Mouse (Mus musculus) urinary bladder, postnatal 25 days (tissue): ENCODE measurements at regions not wholly inside any gene's neighbourhood (a gene's known extent, or its start where the extent isn't known, plus 50 kb on each side); places are given as distances from the start of the nearest gene placed in this dataset.

Source experiments
- DNase-seq: peaks from one replicate; pipeline ENCODE4 v3.0.0; 2022; ENCODE audit warnings: low spot score

DNA sequence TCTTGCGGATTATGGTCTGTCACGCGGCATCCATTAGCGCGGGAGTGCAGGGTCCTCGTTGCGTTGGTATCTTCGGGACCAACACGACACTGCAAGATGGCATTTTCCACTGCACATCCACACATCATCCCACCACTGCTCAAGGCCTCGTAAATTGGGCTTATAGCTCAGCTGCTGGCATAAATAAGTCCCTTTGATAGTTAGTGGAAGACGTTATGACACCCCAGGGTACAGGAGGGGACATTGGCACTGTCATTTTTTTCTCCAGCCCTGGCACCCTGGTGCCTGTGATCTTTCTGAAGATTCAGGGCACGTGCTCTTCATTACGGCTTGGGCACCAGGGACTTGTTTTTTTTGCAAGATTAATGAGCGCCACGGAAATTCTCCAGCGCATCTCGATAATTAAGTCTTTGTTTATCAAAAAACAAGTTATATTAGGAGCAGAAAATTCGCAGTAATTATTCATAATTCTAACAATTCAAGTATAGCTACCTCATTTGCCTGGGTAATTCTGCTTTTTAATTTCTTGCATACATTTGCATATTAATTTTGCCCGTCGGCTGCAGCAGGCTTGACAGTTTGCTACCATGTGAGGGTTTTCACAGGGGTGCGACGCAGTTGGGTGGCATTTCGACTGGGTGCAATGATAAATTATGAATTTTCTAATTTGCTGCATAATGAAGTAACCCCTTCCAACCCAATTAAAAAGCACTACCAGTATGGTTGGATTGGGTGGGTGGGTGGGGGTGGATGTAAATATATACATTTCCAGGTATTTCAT lies 119.1 kb downstream of the Vrk1 start:
- no peak for DNase-seq

DNA sequence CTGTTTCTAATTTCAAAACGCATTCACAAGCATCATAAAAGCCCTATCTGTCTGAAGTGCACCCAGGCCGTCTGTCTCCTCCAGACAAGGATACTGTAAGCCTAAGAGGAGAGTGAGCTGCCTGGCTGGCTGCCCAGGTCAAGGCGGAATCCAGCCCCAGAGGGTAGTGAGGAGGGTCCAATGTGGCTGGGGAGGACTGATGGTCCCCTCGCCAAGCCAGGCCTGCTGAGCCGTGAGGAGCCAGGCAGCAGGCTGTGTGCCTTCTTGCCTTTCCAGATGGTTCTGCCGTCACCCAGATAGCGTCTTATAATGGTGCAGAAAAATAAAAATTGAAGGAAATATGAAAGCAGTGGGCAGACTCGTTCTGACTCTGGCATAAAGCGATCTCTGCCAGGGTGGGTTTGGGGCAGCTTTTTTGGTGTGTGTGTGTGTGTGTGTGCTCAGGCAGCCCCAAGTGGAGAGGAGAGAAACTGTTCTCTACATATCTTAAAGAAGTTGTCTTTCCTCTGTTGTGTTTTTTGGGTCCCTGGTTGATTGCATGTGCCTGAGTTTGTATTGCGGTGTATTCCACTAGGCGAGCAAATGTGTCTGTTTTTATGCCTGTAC lies 120.1 kb downstream of the Vrk1 start:
- no peak for DNase-seq

DNA sequence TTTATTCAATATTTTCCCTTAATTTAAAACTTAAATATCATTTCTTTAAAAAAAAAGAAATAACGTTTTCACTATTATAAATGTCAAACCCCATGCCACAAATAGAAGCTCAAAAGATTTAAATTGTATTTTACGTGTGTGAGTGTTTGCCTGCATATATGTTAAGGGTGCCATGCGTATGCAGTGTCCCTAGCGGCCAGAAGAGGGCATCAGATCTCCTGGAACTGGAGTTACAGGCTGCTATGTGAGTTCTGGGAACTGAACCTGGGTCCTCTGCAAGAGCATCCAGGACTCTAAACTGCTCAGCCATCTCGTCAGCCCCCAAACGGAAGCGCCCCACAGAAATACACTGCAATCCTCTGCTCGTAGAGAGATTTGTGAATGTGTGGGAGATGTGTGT lies 122.7 kb downstream of the Vrk1 start:
- DNase-seq: no peak

DNA sequence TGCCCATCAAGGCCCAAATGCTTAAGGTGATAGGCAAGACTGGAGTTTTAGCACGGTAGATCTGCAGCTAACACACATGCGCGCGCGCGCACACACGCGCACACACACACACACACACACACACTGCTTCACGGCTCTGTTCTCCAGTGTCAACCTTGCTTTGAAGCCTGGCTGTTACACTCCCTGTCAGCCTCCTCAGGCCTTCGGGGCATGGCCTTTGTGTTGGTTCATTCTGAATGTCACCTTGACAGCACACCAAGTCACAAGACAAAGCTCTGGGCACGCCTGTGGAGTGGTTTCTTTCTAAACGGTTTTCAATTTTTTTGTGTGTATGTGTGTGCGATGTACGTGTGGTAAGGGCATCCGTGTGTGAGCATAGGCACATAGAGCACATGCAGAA lies 128.4 kb downstream of the Vrk1 start:
- DNase-seq: no peak

DNA sequence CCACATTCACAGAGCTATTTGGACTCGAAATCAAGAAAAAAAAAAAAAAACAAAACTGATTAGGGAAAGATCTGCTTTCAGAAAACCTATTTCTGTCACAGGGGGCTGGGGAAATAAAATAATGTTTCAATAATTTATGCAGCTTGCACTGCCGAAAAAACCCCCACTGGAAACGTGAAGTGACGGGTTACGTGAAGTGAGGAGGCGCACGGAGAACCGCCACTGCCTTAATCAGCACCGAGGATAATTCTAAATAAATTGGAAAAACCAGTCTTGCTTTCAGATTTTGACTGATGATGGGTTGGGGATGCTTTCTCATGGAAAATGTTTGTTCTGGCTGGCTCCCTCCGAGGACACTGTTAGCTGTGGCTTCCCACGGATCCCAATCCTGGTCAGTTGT lies 129.5 kb downstream of the Vrk1 start:
- DNase-seq: no peak

DNA sequence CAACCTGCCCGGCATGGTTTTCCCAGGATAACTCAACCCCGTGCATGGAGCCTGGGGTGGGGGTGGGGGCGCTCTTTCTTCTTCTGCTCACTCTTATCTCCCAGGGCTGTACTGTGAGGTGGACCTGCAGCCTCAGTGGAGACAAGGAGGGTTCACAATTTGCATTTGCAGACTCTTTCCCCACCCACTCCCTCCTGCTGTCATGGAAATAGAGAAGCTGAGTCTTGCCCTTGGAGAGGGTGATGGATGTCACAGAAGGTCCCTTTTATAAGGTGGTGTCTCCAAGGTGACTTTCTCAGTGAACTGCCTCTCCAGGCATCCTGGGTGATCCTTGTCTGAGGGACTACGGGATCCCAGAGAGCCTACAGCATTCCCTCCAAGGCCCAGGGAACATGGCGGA lies 129.9 kb downstream of the Vrk1 start:
- no peak for DNase-seq

DNA sequence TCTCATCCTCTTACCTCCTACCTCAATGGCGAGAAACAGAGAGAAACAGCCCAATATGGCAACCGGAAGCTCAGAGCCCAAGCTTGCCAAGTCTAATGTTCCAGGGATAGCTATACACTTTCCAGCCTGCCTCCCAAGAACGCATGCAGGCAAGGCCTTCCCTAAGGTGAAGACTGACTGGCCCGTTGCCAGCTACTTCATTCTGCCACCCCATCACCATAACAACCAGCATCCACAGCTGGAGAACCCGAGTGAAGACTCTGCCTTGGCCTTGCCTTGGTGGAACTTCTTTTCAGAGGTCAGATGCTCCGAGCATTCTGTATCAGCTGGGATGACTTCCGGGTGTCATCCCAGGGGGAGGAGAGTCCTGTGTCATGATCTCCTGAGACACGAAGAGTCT lies 130.6 kb downstream of the Vrk1 start:
- DNase-seq: no peak

DNA sequence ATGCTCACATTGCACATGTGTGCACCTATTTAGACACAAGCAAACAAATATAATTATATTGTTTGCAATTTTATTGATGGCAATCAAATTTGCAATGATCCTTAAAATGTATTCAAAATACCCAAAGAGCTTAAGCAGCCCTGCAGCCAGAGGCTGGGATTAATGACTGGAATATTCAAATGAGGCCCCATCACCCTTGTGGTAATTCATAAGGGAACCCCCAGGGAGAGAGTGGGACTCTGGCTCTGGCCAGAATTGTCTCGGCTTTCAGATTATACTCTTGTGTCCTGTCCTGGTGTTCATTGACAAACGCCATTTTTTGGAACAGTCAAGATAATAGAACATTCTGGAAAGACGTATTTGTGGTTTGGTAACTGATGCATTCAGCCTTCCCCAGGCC lies 133.5 kb downstream of the Vrk1 start:
- no peak for DNase-seq

DNA sequence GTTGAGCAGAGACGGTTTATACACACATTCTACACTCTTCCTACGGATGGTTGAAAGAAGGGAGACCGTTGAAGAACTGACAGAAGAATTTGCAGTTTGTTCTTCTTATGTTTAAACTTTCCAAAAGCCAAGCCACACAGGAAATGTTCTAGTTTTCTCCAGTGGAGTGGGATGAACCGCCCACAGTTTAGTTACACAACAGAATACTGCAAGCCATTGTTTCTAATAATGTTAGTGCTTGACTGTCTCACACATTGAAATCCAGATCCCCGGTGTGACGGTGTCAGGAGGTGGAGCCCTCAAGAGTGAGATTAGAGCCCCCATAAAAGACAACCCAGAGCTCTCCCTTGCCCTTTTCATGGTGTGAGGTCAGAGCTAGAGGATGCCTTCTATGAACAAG lies 146.8 kb downstream of the Vrk1 start:
- DNase-seq: no peak

DNA sequence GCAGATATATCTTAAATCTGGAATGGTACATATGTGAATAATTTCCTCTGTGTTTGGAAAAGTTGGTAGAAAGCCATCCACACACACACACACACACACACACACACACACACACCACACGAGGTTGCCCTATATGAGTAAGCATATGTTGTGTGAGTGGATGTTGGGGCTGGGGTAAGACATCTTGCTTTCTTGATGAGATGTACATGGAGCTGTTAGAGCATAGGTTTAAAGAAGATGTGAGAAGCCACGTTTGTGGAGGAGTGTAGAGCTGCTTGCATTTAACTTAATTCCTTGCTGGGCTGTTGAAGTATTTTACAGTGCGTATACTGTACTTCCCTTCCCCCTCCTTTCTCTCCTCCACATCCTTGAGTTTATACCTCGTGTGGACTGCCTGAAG lies 147.8 kb downstream of the Vrk1 start:
- no peak for DNase-seq

DNA sequence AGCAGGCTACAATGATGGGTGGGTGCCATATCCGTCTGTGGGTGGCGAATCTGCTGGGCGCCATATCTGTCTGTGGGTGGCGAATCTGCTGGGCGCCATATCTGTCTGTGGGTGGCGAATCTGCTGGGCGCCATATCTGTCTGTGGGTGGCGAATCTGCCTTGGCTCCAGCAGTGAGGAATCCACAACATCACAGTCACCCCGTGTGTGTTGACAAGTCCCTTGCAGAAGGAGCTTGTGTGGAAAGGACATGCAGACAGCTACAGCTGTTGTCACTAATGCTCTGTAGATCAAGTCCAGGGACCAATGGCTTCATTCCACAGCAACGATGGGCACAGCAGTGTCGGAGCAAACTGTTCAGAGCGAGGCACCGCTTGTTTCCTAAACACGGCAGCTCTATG lies 148.6 kb downstream of the Vrk1 start:
- DNase-seq: no peak

DNA sequence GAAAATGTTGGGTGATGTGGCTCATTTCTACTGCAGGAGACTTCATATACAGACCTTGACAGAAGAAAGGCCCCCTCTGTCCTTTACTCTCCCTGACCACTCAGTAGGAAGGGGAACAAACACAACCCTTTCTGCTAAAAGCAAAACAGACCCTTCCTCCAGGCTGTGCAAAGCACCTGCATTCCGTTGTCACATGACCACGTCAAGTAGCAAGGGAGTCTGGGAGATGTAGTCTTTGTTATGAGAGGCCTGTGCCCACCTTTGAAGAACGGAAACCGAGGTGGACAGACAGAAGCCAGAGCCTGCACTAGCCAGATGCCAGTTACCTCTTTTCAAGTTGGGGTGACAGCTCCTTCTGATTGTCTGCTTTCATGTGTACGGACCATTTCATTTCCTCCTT lies 161.3 kb downstream of the Vrk1 start:
- DNase-seq: no peak

DNA sequence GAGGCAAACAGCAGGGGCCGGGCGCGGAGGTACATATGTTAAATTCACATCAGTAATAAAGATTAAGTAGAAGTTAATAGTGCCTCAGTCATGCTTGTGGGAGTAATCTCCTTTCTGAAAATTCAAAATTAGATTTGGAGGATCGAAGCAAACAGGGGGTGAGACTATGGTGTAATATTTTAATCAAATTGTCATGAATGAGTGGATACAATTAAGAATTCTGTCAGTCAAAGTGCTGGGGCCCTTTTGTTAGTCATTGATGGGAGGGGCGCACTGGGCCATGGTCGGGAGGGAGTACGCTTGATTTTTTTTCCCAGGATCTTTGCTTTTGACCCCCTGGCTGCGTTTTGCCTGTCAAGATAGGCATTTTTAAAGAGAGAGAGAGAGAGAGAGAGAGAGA lies 163.2 kb downstream of the Vrk1 start:
- no peak for DNase-seq

DNA sequence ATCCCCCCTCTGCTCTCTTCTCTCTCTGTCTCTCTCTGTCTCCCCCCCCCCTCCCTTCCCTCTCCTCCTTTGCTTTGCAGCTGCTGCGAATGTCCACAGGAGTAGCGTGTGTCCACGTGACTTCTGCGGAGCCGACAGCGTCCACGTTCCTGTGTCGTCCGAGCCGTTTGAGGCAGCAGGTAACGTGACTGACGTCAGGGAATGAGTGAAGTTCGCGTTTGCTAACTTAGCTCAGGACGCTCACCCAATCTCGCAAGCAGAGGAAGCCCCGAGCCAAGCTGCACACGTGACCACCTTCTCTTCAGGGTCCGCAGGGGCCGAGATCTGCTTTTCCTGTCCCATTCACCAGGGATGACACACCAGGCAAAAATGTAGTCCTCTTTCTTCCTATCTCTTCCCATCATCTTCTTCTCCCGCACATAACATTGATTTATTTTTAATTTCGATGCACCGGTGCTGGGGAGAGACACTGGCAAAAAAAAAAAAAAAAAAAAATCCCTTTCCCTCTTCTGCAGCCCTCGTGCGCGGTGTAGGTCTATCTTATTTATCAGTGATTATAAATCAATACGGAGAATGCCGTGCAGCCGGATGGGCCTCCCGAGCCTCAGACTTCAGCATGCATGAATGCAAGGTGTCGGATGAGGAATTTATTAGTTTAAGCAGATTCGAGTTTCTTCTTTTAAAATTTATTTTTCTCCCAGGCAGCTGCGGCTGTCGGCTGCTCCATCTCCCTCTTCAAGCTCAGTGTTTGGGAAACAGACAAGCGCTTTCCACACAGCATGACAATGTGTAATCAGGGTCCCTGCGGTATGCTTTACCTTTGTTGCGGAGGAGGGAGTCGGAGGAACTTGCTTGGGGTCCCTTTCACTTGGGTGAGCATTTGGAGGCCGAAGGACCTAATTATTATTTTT lies 164.3 kb downstream of the Vrk1 start:
- DNase-seq: no peak

DNA sequence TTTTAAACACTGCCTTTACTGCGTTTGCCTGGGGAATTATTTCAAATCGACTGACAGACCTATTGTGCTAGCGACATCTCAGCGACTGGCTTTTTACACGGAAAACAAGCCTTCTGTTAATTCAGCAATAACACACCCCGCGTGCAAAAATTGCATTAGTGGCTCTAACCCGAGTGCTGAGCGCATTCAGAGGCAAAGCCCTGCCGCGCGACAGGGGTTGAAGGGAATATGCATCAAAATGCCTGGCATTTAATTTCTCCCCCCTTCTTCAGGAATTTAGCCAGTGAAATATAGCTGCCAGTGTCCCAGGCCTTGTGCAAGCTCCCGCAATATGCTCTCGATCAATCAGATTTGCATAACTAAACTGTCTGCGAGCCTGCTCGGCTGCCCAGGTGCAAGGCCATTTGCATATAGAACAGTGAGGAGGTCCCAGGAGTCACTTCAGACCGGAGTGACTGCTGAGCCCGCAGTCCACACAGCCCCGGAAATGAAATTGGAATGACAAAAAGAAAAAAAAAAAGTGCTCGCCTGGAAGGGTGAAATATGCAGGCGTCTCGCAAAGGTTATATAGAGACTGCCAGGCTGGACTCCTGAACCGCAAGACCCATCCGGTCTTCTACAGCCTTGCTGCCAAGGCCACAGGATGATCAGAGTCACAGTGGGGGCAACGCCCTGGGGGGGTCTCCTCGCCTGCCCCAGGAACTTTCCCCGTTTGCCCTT lies 165.1 kb downstream of the Vrk1 start:
- no peak for DNase-seq

DNA sequence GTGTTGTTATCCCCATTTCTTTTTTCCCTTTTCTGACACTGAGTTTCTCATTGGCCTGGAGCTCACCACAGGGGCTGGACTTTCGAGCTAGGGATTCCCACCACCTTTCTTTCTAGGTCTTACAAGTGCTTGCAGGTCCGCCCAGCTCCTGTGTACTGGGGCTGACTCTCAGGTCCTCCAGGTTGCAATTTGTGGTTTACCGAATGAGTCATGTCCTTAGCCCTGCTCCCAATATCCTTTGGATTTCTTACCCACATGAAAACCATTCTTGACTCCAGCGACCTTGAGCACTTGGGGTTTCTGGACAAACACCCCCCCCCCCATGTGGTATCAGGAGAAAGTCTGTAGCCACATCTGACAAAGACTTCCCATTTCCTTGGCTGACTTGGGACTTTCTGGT lies 167.3 kb downstream of the Vrk1 start:
- DNase-seq: no peak

DNA sequence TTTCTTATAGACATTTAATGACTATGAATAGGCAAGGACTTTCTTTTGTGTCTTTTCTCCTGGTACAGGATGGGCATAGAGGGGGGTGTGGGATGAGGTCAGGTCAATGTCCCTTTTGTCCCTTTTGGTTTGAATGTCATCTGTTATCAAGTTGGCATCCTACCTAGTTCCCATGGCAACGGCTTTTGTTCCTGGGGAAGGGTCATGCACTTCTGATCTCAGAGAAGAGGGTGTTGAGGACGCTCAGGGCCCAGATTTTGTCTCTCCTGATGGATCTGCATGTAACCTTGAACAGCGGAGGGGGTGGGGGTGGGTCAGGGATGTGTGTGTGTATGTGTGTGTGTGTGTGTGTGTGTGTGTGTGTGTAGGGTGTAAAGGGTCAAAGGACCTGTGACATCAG lies 167.8 kb downstream of the Vrk1 start:
- no peak for DNase-seq

DNA sequence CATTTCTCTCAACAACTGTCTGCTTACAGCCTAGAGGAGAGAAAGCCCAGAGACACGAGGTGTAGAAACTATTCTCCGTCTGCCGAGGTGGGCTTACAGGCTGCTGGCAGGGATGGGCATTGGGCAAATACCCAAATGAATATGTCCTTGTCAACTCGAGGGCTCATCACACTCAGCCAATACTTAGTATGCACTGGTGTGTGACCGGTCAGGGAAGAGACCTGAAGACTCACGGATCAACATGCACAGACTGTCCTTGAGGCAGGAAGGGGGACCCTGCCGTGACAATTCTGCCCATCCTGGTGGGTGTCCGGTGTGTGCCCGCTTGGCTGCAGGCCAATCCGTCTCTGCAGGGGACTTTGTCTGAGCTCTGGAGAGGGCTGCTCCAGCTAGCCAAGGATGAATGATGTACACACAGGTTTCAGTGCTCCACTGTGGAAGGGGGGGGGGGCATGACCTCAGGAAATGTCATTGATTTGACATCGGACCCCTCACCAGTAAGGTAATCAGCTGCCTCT lies 168.7 kb downstream of the Vrk1 start:
- DNase-seq: no peak

DNA sequence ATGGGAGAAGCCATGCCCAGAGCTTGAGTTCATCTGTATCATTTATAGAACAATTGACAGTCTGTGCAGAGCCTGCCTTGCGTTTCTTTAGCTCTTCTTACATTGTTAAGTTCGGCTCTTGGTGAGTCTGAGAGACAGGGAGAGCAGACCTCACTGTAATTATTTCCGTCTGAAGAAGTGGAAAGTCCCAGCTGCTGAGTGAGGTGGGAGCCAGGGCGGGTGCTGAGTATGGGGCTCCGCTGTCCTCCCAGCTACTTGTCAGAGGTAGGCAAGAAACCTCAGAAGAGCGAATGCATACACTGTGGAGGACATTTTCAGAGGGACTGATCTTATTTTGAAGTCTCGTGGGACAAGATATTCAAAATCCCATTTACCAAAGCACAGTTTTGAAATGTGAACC lies 172.9 kb downstream of the Vrk1 start:
- no peak for DNase-seq

DNA sequence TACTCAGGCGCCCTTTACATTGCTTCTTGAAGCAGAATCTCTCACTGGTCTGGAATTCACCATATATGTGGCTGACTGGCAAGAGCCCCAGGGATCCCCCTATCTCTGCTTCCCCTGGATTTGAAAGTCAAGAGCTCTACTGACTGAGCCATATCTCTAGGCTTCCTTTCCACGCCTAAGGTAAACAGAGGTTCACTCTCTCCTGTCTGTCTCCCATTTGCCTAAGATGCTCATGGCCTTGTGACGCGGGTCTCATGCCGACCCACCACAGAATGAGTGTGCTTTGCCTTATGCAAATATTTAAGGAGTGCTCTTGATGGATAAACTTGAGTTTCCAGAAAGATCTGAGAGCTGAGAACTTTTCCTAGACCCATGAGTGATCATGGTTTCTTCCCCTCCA lies 173.9 kb downstream of the Vrk1 start:
- DNase-seq: no peak

DNA sequence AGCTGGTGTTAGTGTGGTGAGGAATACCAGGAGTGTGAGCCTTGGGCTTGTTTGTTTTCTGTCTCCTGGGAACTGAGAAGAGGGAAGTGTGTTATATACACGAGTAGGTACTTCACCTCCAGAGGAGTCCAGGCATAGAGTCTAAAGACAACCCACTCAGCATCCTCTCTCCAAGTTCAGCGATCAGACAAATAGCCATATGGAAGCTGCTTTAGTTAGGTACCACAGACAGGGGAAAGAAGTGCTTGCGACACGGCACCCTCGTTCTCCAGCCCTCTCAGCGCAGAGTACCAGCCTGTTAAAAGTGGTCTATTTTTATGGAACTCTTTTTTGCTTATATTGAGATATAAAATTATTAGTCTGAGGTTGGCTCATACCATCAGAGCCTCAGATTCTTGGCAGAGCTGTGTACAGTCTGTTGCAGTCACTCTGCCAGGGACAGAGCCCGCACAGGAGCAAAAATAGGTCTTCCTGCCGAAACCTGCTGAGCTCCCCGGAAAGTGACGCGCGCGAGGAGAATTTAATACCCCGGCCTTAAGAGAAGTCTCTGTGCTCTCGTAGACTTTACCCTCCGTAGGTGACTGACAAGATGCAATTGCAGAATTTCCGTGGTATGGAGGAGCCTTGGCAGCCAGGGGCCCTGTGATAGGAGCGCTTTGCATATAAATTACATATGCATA lies 175.5 kb downstream of the Vrk1 start:
- no peak for DNase-seq

DNA sequence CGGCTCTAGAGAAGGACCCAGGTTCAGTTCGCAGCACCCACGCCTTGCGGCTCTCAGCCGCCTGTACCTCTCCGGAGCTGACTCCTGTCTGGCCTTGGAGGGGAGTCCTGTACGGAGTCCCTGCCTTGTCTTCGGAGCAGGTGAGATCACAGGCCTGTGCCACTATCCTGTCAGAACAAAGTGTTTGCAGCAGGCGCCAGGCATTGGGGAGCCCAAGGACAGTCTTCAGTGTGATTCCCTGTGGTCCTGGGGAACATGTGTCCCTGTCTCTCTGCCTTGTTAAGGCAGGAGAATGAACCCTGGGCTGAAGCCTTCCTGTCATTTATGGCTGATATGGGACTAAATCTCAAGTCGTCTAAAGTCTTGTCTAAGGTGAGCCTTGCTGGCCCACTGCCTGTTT lies 176.5 kb downstream of the Vrk1 start:
- DNase-seq: no peak
